Mouse (Mus musculus): ENCODE data around the gene Gjb4. TPM values are rescaled to one million over a fixed set of nuclear protein-coding genes. Genes with fewer than 3 reads are reported as not detected.

The Gjb4 gene
- polyA plus RNA-seq (2014; fragmentation: Nextera tagmentation; extraction: Ambion mirVana), result 0.10 TPM in 1 of 2 replicates, not detected in the other

DNA sequence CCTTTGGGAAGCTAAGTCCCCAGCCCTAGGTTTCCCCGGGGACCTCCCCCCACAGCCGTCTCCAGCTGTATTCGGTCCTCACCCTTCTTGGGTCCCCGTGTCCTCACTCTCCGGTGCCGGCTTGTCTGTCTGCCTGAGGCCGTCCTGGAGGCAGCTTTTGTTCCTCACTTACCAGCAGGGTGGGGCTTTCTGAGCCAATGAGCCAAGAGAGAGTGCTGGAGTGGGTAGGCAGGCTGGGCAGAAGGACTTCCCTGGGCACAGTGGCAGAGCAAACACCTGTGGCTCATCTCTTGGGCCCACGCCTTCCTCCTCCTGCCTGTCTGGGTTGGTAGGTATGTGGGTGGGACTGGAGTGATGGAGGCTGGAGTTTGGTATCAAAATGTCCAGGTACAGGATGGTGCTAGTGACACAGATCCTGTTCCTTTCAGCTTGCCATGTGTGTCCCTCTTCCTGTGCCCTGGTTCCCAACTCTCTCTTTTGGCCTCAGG lies at the start of gene Gjb4:
Gjb4 (minus strand) TSS at position 131 of the 488 bp plus-strand sequence.
- H3K9me3 ChIP-seq (ENCODE audit: control insufficient read depth, low read length), result no peaks in the 10 kb centered on the region
- H3K27me3 ChIP-seq (ENCODE audit: control insufficient read depth, insufficient read depth, low read length), result no peaks in the 10 kb centered on the region
- ATAC-seq (ENCODE audit: low FRiP score), result no peak
- H3K9ac ChIP-seq (ENCODE audit: low read length), result no peak within 1 kb of the TSS
- no peaks in the 10 kb centered on the region; the same call in 1 of the 2 replicates for H3K4me1 ChIP-seq (ENCODE audit: control insufficient read depth, insufficient read depth, low read length)
- no peaks in the 10 kb centered on the region for H3K36me3 ChIP-seq (ENCODE audit: control insufficient read depth, insufficient read depth, low read length)
- DNase-seq (ENCODE audit: low spot score, missing footprints), result no peak
- 32% methylated on average over 8 of the region's 8 CpGs for WGBS
- no peak within 1 kb of the TSS for H3K4me2 ChIP-seq
- H3K27ac ChIP-seq (ENCODE audit: low read depth, low read length), result no peak within 1 kb of the TSS
- H3K4me3 ChIP-seq (ENCODE audit: low read depth, low read length), result no peak within 1 kb of the TSS

- Histone ChIP-seq H3K9me3 (ENCODE audit: control insufficient read depth, low read length) (no peaks in the 10 kb centered on the region), H3K4me3 (ENCODE audit: low read depth, low read length) (no peak overlapping the region), H3K27me3 (ENCODE audit: control insufficient read depth, insufficient read depth, low read length) (no peaks in the 10 kb centered on the region), H3K9ac (ENCODE audit: low read length) (no peak overlapping the region), H3K36me3 (ENCODE audit: control insufficient read depth, insufficient read depth, low read length) (no peaks in the 10 kb centered on the region), H3K4me1 (ENCODE audit: control insufficient read depth, insufficient read depth, low read length) (no peaks in the 10 kb centered on the region), H3K4me2 (no peak overlapping the region), H3K27ac (ENCODE audit: low read depth, low read length) (no peak overlapping the region)
- no peak for DNase-seq (ENCODE audit: low spot score, missing footprints)
- ATAC-seq (ENCODE audit: low FRiP score), result 0 out of 2 replicates have a peak, but pooled peaks have one; percentile 22
- WGBS, result 62% methylated on average over 3 of the region's 3 CpGs
Measured at GRCm38 (mm10) chr4:127402614-127403013, 48.7 kb upstream of the Gjb4 start.

DNA sequence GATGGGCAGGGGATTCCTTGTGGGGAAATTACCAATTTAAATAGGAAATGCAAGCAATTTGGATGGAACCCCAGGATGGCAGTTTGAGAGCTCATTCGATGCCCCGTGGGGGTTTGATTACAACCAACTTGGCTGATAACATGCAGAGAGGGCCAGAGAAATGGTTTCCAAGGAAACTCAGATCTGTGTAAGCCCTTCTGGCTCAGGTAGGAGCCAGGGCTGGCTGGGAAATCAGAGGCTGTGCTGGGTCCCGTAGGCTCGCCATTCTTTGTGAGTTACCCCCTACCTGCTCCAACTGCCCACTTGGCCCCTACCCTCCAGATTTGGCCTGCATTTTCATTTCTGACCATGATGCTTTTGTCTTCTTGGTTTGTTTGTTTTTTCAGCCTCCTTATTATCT lies 48.3 kb upstream of the Gjb4 start:
- Histone ChIP-seq H3K36me3 (ENCODE audit: control insufficient read depth, insufficient read depth, low read length) (no peaks in the 10 kb centered on the region), H3K27ac (ENCODE audit: low read depth, low read length) (no peak overlapping the region), H3K27me3 (ENCODE audit: control insufficient read depth, insufficient read depth, low read length) (no peaks in the 10 kb centered on the region), H3K4me1 (ENCODE audit: control insufficient read depth, insufficient read depth, low read length) (no peaks in the 10 kb centered on the region), H3K9ac (ENCODE audit: low read length) (no peak overlapping the region), H3K4me2 (no peak overlapping the region), H3K4me3 (ENCODE audit: low read depth, low read length) (no peak overlapping the region), H3K9me3 (ENCODE audit: control insufficient read depth, low read length) (no peaks in the 10 kb centered on the region)
- ATAC-seq (ENCODE audit: low FRiP score), result no peak
- 76% methylated on average over 4 of the region's 4 CpGs for WGBS
- DNase-seq (ENCODE audit: low spot score, missing footprints), result no peak

GRCm38 (mm10) chr4:127400165-127401145 lies 46.6 kb upstream of the Gjb4 start:
- Histone ChIP-seq H3K4me1 (ENCODE audit: control insufficient read depth, insufficient read depth, low read length) (no peaks in the 10 kb centered on the region), H3K27ac (ENCODE audit: low read depth, low read length) (no peak overlapping the region), H3K9me3 (ENCODE audit: control insufficient read depth, low read length) (no peaks in the 10 kb centered on the region), H3K27me3 (ENCODE audit: control insufficient read depth, insufficient read depth, low read length) (no peaks in the 10 kb centered on the region), H3K4me3 (ENCODE audit: low read depth, low read length) (no peak overlapping the region), H3K4me2 (no peak overlapping the region), H3K36me3 (ENCODE audit: control insufficient read depth, insufficient read depth, low read length) (no peaks in the 10 kb centered on the region), H3K9ac (ENCODE audit: low read length) (no peak overlapping the region)
- DNase-seq (ENCODE audit: low spot score, missing footprints) (no peak), ATAC-seq (ENCODE audit: low FRiP score) (no peak)
- WGBS, result 76% methylated on average over 11 of the region's 11 CpGs

- Histone ChIP-seq H3K4me2 (no peak overlapping the region), H3K27me3 (ENCODE audit: control insufficient read depth, insufficient read depth, low read length) (no peaks in the 10 kb centered on the region), H3K9me3 (ENCODE audit: control insufficient read depth, low read length) (no peaks in the 10 kb centered on the region), H3K27ac (ENCODE audit: low read depth, low read length) (no peak overlapping the region), H3K9ac (ENCODE audit: low read length) (no peak overlapping the region), H3K4me3 (ENCODE audit: low read depth, low read length) (no peak overlapping the region), H3K4me1 (ENCODE audit: control insufficient read depth, insufficient read depth, low read length) (no peaks in the 10 kb centered on the region), H3K36me3 (ENCODE audit: control insufficient read depth, insufficient read depth, low read length) (no peaks in the 10 kb centered on the region)
- WGBS, result 84% methylated on average over 4 of the region's 4 CpGs
- ATAC-seq (ENCODE audit: low FRiP score), result no peak
- DNase-seq (ENCODE audit: low spot score, missing footprints), result no peak
Measured at GRCm38 (mm10) chr4:127395591-127395990, 41.7 kb upstream of the Gjb4 start.

- no peaks in the 10 kb centered on the region for H3K36me3 ChIP-seq (ENCODE audit: control insufficient read depth, insufficient read depth, low read length)
- DNase-seq (ENCODE audit: low spot score, missing footprints), result no peak
- no peaks in the 10 kb centered on the region for H3K27me3 ChIP-seq (ENCODE audit: control insufficient read depth, insufficient read depth, low read length)
- ATAC-seq (ENCODE audit: low FRiP score), result no peak
- no peak overlapping the region for H3K9ac ChIP-seq (ENCODE audit: low read length)
- no peak overlapping the region for H3K4me3 ChIP-seq (ENCODE audit: low read depth, low read length)
- no peak overlapping the region for H3K27ac ChIP-seq (ENCODE audit: low read depth, low read length)
- WGBS, result 86% methylated on average over 13 of the region's 13 CpGs
- no peaks in the 10 kb centered on the region for H3K4me1 ChIP-seq (ENCODE audit: control insufficient read depth, insufficient read depth, low read length)
- H3K9me3 ChIP-seq (ENCODE audit: control insufficient read depth, low read length), result no peaks in the 10 kb centered on the region
- H3K4me2 ChIP-seq, result no peak overlapping the region
Measured at GRCm38 (mm10) chr4:127389645-127390044, 35.8 kb upstream of the Gjb4 start.

DNA sequence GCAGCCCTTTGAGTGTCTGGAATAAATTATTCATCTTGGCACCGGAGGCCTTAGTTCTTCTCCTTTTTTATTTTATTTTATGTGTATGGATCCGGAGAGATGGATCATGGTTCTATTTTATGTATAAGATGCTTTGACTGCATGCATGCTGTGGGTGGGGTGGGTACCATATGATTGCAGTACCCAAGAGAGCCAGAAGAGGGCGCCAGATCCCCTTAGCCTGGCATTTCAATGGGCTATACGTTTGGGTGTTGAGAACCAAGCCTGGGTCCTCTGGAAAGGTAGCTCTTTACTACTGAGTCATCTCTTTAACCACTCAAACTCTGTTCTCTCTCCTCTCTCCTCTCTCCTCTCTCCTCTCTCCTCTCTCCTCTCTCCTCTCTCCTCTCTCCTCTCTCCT lies 23.5 kb upstream of the Gjb4 start:
- Histone ChIP-seq H3K9me3 (ENCODE audit: control insufficient read depth, low read length) (no peaks in the 10 kb centered on the region), H3K36me3 (ENCODE audit: control insufficient read depth, insufficient read depth, low read length) (no peaks in the 10 kb centered on the region), H3K27me3 (ENCODE audit: control insufficient read depth, insufficient read depth, low read length) (no peaks in the 10 kb centered on the region), H3K4me3 (ENCODE audit: low read depth, low read length) (no peak overlapping the region), H3K9ac (ENCODE audit: low read length) (no peak overlapping the region), H3K4me2 (no peak overlapping the region), H3K4me1 (ENCODE audit: control insufficient read depth, insufficient read depth, low read length) (no peaks in the 10 kb centered on the region), H3K27ac (ENCODE audit: low read depth, low read length) (no peak overlapping the region)
- ATAC-seq (ENCODE audit: low FRiP score) (no peak), DNase-seq (ENCODE audit: low spot score, missing footprints) (no peak)
- 32% methylated on average over 4 of the region's 4 CpGs for WGBS

DNA sequence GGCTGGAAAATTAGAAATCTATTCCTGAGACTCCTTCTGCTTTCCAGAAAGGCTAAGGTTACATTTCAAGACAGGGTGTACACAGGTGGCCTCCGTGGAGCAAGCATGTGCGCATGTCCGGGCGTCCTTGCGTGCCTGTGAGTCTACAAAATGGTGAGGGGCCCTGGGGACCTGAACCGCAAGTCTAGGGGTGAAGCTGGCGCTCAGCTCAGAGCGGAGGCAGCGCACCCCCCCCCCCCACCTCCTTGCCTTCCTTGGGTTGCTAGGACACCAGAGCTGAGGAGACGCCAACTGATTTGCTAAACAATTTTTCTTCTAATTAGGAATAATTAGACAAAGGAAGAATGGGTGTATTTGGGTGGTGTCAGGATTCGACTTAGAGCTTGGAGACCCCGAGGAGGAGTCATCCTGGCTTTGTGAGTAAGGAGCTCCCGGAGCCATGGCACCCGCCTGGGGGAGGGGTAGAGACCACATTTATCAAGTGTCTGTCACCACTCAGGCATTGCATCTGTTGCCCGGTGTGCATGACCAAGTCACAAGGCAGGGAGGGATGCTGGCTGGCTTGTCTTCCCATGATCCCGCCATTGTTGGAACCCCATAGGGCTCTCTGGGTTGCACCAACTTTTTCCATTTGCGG lies 21.8 kb upstream of the Gjb4 start:
- no peaks in the 10 kb centered on the region for H3K27me3 ChIP-seq (ENCODE audit: control insufficient read depth, insufficient read depth, low read length)
- no peaks in the 10 kb centered on the region for H3K9me3 ChIP-seq (ENCODE audit: control insufficient read depth, low read length)
- no peaks in the 10 kb centered on the region for H3K4me1 ChIP-seq (ENCODE audit: control insufficient read depth, insufficient read depth, low read length)
- no peak overlapping the region for H3K27ac ChIP-seq (ENCODE audit: low read depth, low read length)
- WGBS, result 88% methylated on average over 17 of the region's 17 CpGs
- H3K36me3 ChIP-seq (ENCODE audit: control insufficient read depth, insufficient read depth, low read length), result no peaks in the 10 kb centered on the region
- H3K4me3 ChIP-seq (ENCODE audit: low read depth, low read length), result no peak overlapping the region
- DNase-seq (ENCODE audit: low spot score, missing footprints) (no peak), ATAC-seq (ENCODE audit: low FRiP score) (no peak)
- no peak overlapping the region for H3K4me2 ChIP-seq
- H3K9ac ChIP-seq (ENCODE audit: low read length), result no peak overlapping the region

DNA sequence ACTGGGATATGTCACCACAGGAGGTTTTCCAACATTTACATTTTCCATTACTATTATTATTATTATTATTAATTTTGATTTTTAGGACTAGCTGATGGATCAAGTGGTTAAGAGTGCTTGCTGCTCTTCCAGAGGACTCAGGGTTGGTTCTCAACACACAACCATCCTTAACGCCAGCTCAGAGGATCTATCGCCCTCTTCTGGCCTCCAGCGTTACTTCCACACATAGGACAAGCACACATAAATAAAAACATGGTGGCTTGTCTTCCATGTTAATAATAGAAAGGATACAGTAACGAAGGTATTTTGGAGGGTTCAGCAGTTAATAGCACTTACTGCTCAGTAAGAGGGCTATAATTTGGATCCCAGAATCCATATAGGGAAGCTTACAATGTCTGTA lies 20.8 kb upstream of the Gjb4 start:
- 77% methylated on average over 4 of the region's 4 CpGs for WGBS
- ATAC-seq (ENCODE audit: low FRiP score), result no peak
- no peak overlapping the region for H3K27ac ChIP-seq (ENCODE audit: low read depth, low read length)
- H3K9ac ChIP-seq (ENCODE audit: low read length), result no peak overlapping the region
- no peak overlapping the region for H3K4me3 ChIP-seq (ENCODE audit: low read depth, low read length)
- H3K4me2 ChIP-seq, result no peak overlapping the region
- DNase-seq (ENCODE audit: low spot score, missing footprints), result no peak
- no peaks in the 10 kb centered on the region for H3K9me3 ChIP-seq (ENCODE audit: control insufficient read depth, low read length)
- H3K27me3 ChIP-seq (ENCODE audit: control insufficient read depth, insufficient read depth, low read length), result no peaks in the 10 kb centered on the region
- H3K4me1 ChIP-seq (ENCODE audit: control insufficient read depth, insufficient read depth, low read length), result no peaks in the 10 kb centered on the region
- no peaks in the 10 kb centered on the region for H3K36me3 ChIP-seq (ENCODE audit: control insufficient read depth, insufficient read depth, low read length)

All from midbrain, embryonic 11.5 days (tissue).